25 mouse cellular contexts compared by ENCODE assay signal in the genomic region with DNA sequence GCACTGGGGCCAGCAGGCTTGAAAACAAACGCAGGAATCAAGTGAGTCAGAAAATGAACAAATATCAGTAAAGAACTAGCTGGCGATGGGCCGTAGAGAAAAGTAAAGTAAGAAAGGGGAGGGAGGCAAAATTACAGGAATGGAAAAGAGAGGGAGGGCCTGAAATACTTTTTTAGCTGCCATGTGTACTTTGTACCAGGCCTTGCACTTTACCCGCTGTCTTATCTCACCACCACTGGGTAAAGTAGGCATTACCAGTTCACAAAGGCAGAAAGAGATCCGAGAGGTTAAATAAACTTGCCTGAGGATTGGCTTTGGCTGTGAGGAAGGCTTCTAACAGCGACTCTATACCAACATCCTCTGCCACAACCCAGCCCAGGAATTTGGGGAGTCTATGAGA. TPM values are rescaled to one million over a fixed set of nuclear protein-coding genes. Genes with fewer than 3 reads are reported as not detected.
DNase-seq lines count a peak whose midpoint lies in the region; ATAC-seq and TF ChIP-seq lines count a peak whose summit lies in the region.
"Had no signal": no experiment of that assay in that cellular context is flagged by ENCODE, and none has a peak within 500 bp of the region (broad histone marks: within the 10 kb centered on the region; RNA-seq: fewer than 3 reads in every experiment).

No protein-coding gene starts in this region.

- H3K4me1 ChIP-seq in kidney, adult 2 months (ENCODE audit: control insufficient read depth, insufficient read depth, low read length), result peaks cover 4% of the 10 kb centered on the region; the same call in 1 of the 2 replicates
- H3K4me1 ChIP-seq in lung, embryonic 15.5 days, result peaks cover 20% of the 10 kb centered on the region
- peaks cover 15% of the 10 kb centered on the region; the same call in 1 of the 2 replicates for H3K4me1 ChIP-seq in stomach, embryonic 15.5 days

- no peaks in the 10 kb centered on the region for H3K36me3 ChIP-seq in kidney, adult 2 months (ENCODE audit: control insufficient read depth, insufficient read depth, low read length)
- H3K36me3 ChIP-seq in lung, embryonic 15.5 days, result no peaks in the 10 kb centered on the region
- H3K36me3 ChIP-seq in stomach, embryonic 15.5 days, result no peaks in the 10 kb centered on the region
- H3K36me3 ChIP-seq: embryonic facial prominence, embryonic 10.5 days; embryonic facial prominence, embryonic 15.5 days; forebrain, embryonic 12.5 days; G1E; heart, embryonic 12.5 days; hindbrain, embryonic 15.5 days; limb, embryonic 10.5 days; limb, embryonic 15.5 days; neural tube, embryonic 12.5 days had no signal

- no peak overlapping the region for H3K4me2 ChIP-seq in lung, embryonic 15.5 days
- no peak overlapping the region for H3K4me2 ChIP-seq in stomach, embryonic 15.5 days
- H3K4me2 ChIP-seq: embryonic facial prominence, embryonic 15.5 days; forebrain, embryonic 12.5 days; heart, embryonic 12.5 days; hindbrain, embryonic 15.5 days; limb, embryonic 15.5 days; midbrain, embryonic 11.5 days; neural tube, embryonic 12.5 days had no signal

- TF ChIP-seq CTCF in kidney, adult 2 months (conservative IDR thresholded peaks at IDR 0.05; ENCODE audit: insufficient read depth, insufficient read length, low read depth, low read length), result no peak

- DNase-seq in kidney, adult 2 months, result peak; percentile 59
- DNase-seq in kidney, postnatal 4 days, result no peak
- no peak for DNase-seq in lung, postnatal 10 days
- no peak for DNase-seq in natural killer cell, adult 2 months (ENCODE audit: low spot score in 2 of 2)

- H3K9ac ChIP-seq in lung, embryonic 15.5 days, result no peak overlapping the region
- H3K9ac ChIP-seq in stomach, embryonic 15.5 days, result no peak overlapping the region
- H3K9ac ChIP-seq: embryonic facial prominence, embryonic 15.5 days; forebrain, embryonic 12.5 days; forebrain, postnatal 0 days; heart, embryonic 12.5 days; hindbrain, embryonic 15.5 days; limb, embryonic 15.5 days; neural tube, embryonic 12.5 days had no signal

- WGBS in kidney, adult 2 months, result 60% methylated on average over 6 of the region's 6 CpGs
- WGBS in lung, embryonic 15.5 days, result 56% methylated on average over 6 of the region's 6 CpGs
- 63% methylated on average over 6 of the region's 6 CpGs for WGBS in stomach, embryonic 15.5 days

- H3K27ac ChIP-seq in kidney, adult 2 months (ENCODE audit: insufficient read depth, low read depth, low read length), result no peak overlapping the region
- peak overlapping the region; percentile 15; the same call in 1 of the 2 replicates for H3K27ac ChIP-seq in lung, embryonic 15.5 days
- H3K27ac ChIP-seq in stomach, embryonic 15.5 days, result peak overlapping the region; percentile 36; the same call in 1 of the 2 replicates
- H3K27ac ChIP-seq: embryonic facial prominence, embryonic 10.5 days; embryonic facial prominence, embryonic 15.5 days; forebrain, embryonic 12.5 days; heart, adult 2 months; hindbrain, embryonic 15.5 days; kidney, postnatal 0 days; limb, embryonic 10.5 days; limb, embryonic 15.5 days; neural tube, embryonic 12.5 days had no signal

- no peaks in the 10 kb centered on the region for H3K27me3 ChIP-seq in kidney, adult 2 months (replicated peaks; ENCODE audit: control insufficient read depth, insufficient read depth, low read length)
- peaks cover 30% of the 10 kb centered on the region for H3K27me3 ChIP-seq in lung, embryonic 15.5 days
- no peaks in the 10 kb centered on the region for H3K27me3 ChIP-seq in stomach, embryonic 15.5 days (replicated peaks)

- ATAC-seq in lung, embryonic 15.5 days (ENCODE audit: borderline replicate concordance, extremely low read depth, low FRiP score, low TSS enrichment), result no peak
- no peak for ATAC-seq in stomach, embryonic 15.5 days (ENCODE audit: insufficient read depth, low FRiP score, low read depth)

- no peak for TF ChIP-seq POLR2A in kidney, adult 2 months (IDR thresholded peaks at IDR 0.05; ENCODE audit: low read depth, low read length)

- no peak overlapping the region for H3K4me3 ChIP-seq in kidney, adult 2 months (ENCODE audit: insufficient read depth, low read depth, low read length)
- no peak overlapping the region for H3K4me3 ChIP-seq in lung, embryonic 15.5 days
- no peak overlapping the region for H3K4me3 ChIP-seq in stomach, embryonic 15.5 days (replicated peaks)
- H3K4me3 ChIP-seq: embryonic facial prominence, embryonic 10.5 days; embryonic facial prominence, embryonic 15.5 days; forebrain, embryonic 12.5 days; heart, adult 2 months; heart, embryonic 12.5 days; hindbrain, embryonic 15.5 days; limb, embryonic 10.5 days; limb, embryonic 15.5 days; neural tube, embryonic 12.5 days had no signal

- no peaks in the 10 kb centered on the region for H3K9me3 ChIP-seq in lung, embryonic 15.5 days
- no peaks in the 10 kb centered on the region for H3K9me3 ChIP-seq in stomach, embryonic 15.5 days
- H3K9me3 ChIP-seq: embryonic facial prominence, embryonic 10.5 days; embryonic facial prominence, embryonic 15.5 days; heart, embryonic 12.5 days; hindbrain, embryonic 15.5 days; limb, embryonic 10.5 days; limb, embryonic 15.5 days; neural tube, embryonic 12.5 days had no signal

RNA-seq across cellular contexts. Expression of a gene that starts 5.1 kb away (rescaled TPM):
- 21.8 and 24.4 TPM in 2 replicates for polyA plus RNA-seq in kidney, adult 2 months (2012; rRNA removed)
- 6.1 and 6.8 TPM in 2 replicates for polyA plus RNA-seq in lung, embryonic 15.5 days (2015; fragmentation: Nextera tagmentation; extraction: Ambion mirVana)
- polyA plus RNA-seq in stomach, embryonic 15.5 days (2015; fragmentation: Nextera tagmentation; extraction: Ambion mirVana), result 7.0 and 7.6 TPM in 2 replicates
- polyA plus RNA-seq: G1E had no signal

RNA-seq across cellular contexts. Expression of a gene that starts 5.3 kb away (rescaled TPM):
- 0.86 and 1.5 TPM in 2 replicates for polyA plus RNA-seq in kidney, adult 2 months (2012; rRNA removed)
- polyA plus RNA-seq in lung, embryonic 15.5 days (2015; fragmentation: Nextera tagmentation; extraction: Ambion mirVana), result 0.45 and 1.1 TPM in 2 replicates
- polyA plus RNA-seq in stomach, embryonic 15.5 days (2015; fragmentation: Nextera tagmentation; extraction: Ambion mirVana), result 1.4 and 2.0 TPM in 2 replicates
- polyA plus RNA-seq: C2C12; G1E; inflammation-experienced regulatory T-cells, adult 6 months; liver, embryonic 16.5 days had no signal

RNA-seq across cellular contexts. Expression of a gene that starts 25.6 kb away (rescaled TPM):
- polyA plus RNA-seq in kidney, adult 2 months (2012; rRNA removed), result 0.06 and 0.07 TPM in 2 replicates
- 0.25 and 0.35 TPM in 2 replicates for polyA plus RNA-seq in lung, embryonic 15.5 days (2015; fragmentation: Nextera tagmentation; extraction: Ambion mirVana)
- 5.2 and 10.4 TPM in 2 replicates for polyA plus RNA-seq in stomach, embryonic 15.5 days (2015; fragmentation: Nextera tagmentation; extraction: Ambion mirVana)
- polyA plus RNA-seq: C2C12; forebrain, postnatal 0 days; G1E; heart, adult 2 months; heart, embryonic 12.5 days; heart, postnatal 0 days; inflammation-experienced regulatory T-cells, adult 6 months; limb, embryonic 10.5 days; liver, embryonic 16.5 days; midbrain, embryonic 16.5 days; neural tube, embryonic 12.5 days; spleen, adult 2 months had no signal

RNA-seq across cellular contexts. Expression of a gene that starts 30.8 kb away (rescaled TPM):
- 0.14 and 0.20 TPM in 2 replicates for polyA plus RNA-seq in kidney, adult 2 months (2012; rRNA removed)
- polyA plus RNA-seq in lung, embryonic 15.5 days (2015; fragmentation: Nextera tagmentation; extraction: Ambion mirVana), result 0.25 and 0.26 TPM in 2 replicates
- polyA plus RNA-seq in stomach, embryonic 15.5 days (2015; fragmentation: Nextera tagmentation; extraction: Ambion mirVana), result 0.49 and 0.51 TPM in 2 replicates
- polyA plus RNA-seq: G1E; heart, embryonic 12.5 days; limb, embryonic 10.5 days had no signal

RNA-seq across cellular contexts. Expression of a gene that starts 45.6 kb away (rescaled TPM):
- polyA plus RNA-seq in kidney, adult 2 months (2012; rRNA removed), result 0.75 and 0.90 TPM in 2 replicates
- polyA plus RNA-seq in lung, embryonic 15.5 days (2015; fragmentation: Nextera tagmentation; extraction: Ambion mirVana), result 11.7 and 11.8 TPM in 2 replicates
- polyA plus RNA-seq in stomach, embryonic 15.5 days (2015; fragmentation: Nextera tagmentation; extraction: Ambion mirVana), result 9.4 and 10.6 TPM in 2 replicates
- polyA plus RNA-seq: G1E had no signal
